Mouse (Mus musculus): ENCODE results near the gene Gse1.

Gene Gse1

GRCm38 (mm10) chr8:120492881-120493220, 264.6 kb downstream of the Gse1 start:
- no peak for DNase-seq (ENCODE audit: extremely low read depth, low read depth)

DNA sequence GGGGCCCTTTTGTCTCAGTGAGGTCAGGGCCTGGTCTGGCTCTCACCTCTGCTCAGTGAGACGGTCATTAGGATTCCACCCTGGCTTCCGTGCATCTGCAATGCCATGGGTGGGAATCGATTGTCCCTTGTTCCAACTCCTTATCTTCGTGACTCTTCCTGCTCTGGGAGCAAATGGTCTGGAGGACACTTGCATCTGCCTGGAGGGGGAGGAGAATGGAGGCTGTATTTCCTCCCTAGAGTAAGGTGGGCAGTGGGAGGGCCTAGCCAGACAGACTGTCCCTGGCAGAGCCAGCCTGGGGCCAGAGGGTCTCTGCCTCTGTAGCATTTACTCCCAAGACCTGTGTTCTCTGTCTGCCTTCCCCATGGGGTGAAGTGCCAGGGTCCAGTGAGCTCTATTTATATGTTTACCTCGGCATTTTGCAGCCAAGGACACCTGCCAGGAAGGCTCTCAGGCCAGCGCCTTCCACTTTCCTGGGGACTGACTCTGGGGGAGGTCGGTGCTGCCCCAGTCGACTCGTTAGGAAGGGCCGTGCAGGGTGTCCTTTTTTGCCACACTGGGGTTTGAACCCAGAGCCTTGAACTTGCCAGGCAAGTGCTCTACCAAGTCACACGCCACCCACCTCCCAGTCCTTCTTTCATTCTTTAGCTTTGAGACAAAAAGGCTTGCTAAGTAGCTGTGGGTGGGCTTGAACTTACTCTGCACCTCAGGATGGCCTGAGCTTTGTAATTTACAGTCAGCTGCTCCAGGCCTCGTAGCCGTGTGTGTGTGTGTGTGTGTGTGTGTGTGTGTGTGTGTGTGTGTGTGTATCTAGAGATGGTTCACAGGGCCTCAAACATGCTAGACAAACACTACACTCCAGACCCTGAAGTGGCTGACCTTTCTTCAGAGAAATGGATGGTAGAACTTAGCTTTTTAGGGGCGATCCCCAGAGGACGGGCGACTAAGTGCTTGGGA, 265.5 kb downstream of the Gse1 start:
- no peak for DNase-seq (ENCODE audit: extremely low read depth, low read depth)

GRCm38 (mm10) chr8:120494903-120495302, 266.6 kb downstream of the Gse1 start:
- DNase-seq (ENCODE audit: extremely low read depth, low read depth): no peak

DNA sequence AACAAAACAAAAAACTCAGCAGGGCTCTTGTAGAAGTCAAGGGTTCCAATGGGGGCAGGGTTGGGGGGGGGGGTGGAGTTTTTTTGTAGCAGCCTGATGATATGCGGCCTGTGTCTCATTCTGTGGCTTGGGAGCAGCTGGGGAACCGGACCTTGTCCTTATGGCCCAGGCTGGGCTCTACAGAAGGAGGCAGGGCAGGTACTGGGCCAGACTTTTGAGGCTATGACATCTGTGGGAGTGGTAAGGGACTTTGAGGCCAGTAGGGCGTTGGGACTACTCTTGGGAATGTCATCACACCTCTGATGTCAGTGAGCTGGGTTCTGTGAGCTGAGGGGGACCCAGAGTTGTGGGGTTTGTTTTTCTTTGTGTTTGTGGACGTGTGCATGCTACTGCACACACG, 267.2 kb downstream of the Gse1 start:
- no peak for DNase-seq (ENCODE audit: extremely low read depth, low read depth)

DNA sequence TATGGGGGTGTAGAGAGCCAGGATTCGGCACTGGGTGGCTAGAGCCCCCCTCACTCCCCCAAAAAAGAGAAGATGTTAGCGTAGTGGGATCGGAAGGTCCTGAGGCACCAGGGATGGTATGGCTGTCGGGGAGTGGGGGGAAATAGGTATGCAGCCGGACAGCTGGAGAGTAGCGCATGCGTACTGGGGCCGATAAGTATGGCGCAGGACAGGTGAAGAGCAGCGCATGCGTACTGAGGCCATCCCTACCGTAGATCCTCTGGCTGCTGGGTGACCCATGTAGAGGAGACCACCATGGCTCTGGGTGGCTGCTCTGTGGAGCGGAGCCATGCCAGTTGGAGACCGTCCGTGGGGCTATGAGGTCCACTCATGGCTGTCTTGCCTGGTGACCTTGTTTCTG, 268.2 kb downstream of the Gse1 start:
- no peak for DNase-seq (ENCODE audit: extremely low read depth, low read depth)

DNA sequence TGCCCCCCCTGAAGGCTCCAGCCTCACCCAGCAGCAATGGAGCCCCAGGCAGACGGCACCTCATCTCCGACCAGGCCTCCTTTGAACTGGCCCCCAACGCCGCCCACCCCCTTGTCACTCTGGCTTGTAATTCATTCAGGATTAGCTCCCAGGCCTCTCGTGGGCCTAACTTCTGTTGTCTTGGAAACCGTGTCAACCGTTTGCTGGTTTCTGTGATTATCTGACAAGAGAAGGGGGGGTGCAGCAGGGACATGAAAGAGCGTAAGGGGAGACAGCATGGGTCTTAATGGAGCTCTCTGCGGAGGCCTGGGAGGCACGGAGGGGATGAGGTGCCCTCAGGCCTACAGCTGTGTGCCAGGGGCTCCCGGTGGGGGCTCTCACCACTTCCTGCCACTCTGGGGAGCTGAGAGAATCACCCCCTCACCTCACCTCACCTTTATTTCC, 269.3 kb downstream of the Gse1 start:
- DNase-seq (ENCODE audit: extremely low read depth, low read depth): no peak

GRCm38 (mm10) chr8:120498349-120498831, 270.1 kb downstream of the Gse1 start:
- DNase-seq (ENCODE audit: extremely low read depth, low read depth): no peak

GRCm38 (mm10) chr8:120498926-120499605, 270.8 kb downstream of the Gse1 start:
- DNase-seq (ENCODE audit: extremely low read depth, low read depth): no peak

GRCm38 (mm10) chr8:120500701-120501261, 272.5 kb downstream of the Gse1 start:
- DNase-seq (ENCODE audit: extremely low read depth, low read depth): no peak

DNA sequence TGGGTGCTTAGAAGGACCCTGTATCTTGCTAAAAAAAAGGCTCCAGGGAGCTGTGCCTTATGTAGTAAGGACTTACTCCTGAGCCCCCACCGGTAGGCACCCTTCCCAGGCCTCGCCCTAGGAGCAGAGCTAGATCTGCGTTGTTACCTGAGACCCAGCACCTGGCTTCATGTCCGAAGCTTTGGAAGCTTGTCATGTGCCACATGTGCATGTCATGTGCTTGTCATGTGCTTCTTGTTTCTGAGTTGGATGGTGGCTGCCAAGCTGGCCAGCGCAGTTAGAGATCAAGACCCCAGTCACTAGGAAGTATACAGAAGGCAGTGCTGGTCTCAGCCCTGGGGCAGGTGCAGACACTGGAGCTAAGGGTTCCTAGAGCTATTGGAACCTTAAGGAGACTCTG, 273.2 kb downstream of the Gse1 start:
- no peak for DNase-seq (ENCODE audit: extremely low read depth, low read depth)

- DNase-seq (ENCODE audit: extremely low read depth, low read depth): no peak
Observed at GRCm38 (mm10) chr8:120502428-120502827, 274.2 kb downstream of the Gse1 start.

DNA sequence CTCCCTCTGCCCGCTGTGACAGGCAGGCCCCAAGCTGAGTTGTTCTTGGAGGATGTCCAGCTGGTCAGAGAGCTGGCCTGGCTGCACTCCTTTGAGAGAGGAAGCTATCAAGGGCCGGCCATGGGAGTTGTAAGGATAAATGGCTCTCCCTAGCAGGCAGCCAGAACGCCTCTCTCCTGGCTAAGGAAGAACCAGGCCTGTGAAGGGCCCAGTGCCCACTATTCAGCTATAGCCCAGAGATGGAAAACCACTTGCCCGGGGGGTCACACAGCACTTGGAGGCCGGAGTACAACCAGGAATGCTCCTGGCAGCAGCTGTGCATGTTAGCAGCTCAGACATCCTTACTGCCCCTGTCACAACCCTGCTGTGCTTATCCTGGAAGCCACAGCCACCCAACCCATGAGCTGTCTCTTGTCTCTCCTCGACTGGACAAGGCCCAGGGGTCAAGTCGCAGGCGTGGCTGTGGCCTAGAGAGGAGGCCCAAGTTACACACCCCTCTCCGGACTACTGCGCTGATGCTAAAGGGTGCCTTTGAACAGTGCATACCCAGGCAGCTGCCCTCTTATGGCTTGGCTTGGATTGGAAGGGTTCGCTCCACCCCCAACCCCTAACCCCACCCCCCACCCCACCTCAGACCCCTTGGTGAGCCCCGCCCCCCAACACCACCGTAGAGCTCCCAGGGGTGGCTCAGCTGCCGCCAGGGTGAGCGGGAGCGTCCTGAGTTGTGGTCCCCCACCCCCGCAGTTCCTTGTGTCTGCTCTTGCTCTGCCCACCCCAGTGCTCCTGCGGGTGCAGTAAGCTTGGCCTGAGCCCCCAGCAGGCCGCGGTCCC, 276.2 kb downstream of the Gse1 start:
- no peak for DNase-seq (ENCODE audit: extremely low read depth, low read depth)

- no peak for DNase-seq (ENCODE audit: extremely low read depth, low read depth)
Observed at GRCm38 (mm10) chr8:120505082-120505511, 276.8 kb downstream of the Gse1 start.

DNA sequence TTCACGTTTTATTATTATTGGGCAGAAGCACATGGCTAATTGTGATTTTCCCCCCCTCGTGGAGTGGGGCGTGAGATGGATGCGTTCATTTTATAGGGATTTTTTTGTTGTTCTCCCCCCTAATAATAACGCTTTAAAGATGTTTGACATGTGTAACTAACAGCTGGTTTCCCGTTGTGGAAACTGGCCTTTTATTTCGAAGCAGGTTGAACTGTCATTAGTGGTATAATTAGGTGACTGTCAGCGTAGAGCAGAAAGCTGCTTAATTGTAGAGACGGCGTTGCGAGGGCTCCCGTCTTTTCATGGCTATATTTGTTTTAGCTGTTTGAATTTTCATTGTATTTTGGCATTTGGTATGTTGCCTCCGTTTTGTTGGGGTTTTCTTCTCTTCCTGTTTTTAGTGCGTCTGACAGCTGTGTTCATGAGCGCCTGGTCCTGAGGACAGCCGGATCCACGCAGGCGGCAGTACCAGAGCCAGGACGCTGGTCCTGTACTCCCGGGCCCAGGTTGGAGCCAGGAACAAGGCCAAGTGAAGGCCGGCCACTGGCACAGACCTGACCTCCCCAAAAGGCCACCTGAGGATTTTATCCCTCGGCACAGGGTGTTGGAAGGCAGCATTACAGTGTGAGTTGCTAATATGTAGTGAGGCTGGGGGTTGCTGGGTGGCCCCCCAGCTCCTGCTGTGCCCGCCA, 277.5 kb downstream of the Gse1 start:
- DNase-seq (ENCODE audit: extremely low read depth, low read depth): no peak

DNA sequence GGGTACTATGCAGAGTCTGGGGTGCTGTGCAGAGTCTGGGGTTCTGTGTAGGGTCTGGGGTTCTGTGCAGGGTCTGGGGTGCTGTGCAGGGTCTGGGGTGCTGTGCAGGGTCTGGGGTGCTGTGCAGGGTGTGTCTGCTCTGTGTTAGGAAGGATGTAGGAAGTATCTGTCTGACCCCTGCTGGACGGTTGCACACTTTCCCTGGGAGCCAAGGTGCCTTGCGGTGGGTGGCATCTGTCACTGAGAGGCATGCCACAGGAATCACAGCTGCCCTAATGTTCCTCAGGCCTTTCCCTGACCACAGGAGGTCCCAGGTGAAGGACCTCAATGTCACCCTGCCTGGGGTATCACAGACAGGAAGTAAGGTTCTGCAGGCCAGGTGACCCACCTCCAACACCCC, 278.3 kb downstream of the Gse1 start:
- DNase-seq (ENCODE audit: extremely low read depth, low read depth): no peak

- no peak for DNase-seq (ENCODE audit: extremely low read depth, low read depth)
Observed at GRCm38 (mm10) chr8:120507290-120507689, 279.0 kb downstream of the Gse1 start.

- no peak for DNase-seq (ENCODE audit: extremely low read depth, low read depth)
Observed at GRCm38 (mm10) chr8:120509136-120510034, 281.1 kb downstream of the Gse1 start.

GRCm38 (mm10) chr8:120510035-120510416, 281.8 kb downstream of the Gse1 start:
- DNase-seq (ENCODE audit: extremely low read depth, low read depth): no peak

- no peak for DNase-seq (ENCODE audit: extremely low read depth, low read depth)
Observed at GRCm38 (mm10) chr8:120510863-120511457, 282.7 kb downstream of the Gse1 start.
